Mouse (Mus musculus) CH12.LX (cell line): Measurements from ENCODE around the gene Greb1. TPM values are rescaled to one million over a fixed set of nuclear protein-coding genes. Genes with fewer than 3 reads are reported as not detected.

ENCODE experiments used
- DNase-seq: peaks from one replicate; pipeline ENCODE4 v3.0.0-alpha.2; 2013; ENCODE audit errors: extremely low read depth
- H3K27ac ChIP-seq: 2 replicates; pipeline ENCODE4 v1.5.1; 2012; ENCODE audit warnings: low read depth, mild to moderate bottlenecking, control low read depth, moderate library complexity; ENCODE audit not compliant: insufficient read depth
- H3K27me3 ChIP-seq: replicated peaks from 2 replicates; pipeline ENCODE3; 2012; ENCODE audit warnings: inconsistent platforms
- H3K36me3 ChIP-seq, 2 experiments: replicated peaks in 1 of 2; 2 replicates each; pipeline versions ENCODE3 to v1.6.1; 2012; ENCODE audit warnings: inconsistent platforms in 1 of 2, low read length in 1 of 2, mild to moderate bottlenecking in 1 of 2, mixed read lengths in 1 of 2, moderate library complexity in 1 of 2; ENCODE audit not compliant: control insufficient read depth in 1 of 2, insufficient read depth in 1 of 2
- H3K4me1 ChIP-seq, 2 experiments: 2 replicates each; pipeline ENCODE4 v1.6.1; 2012; ENCODE audit warnings: inconsistent platforms in 1 of 2, moderate library complexity in 1 of 2; ENCODE audit not compliant: insufficient read depth in 2 of 2, control insufficient read depth in 1 of 2
- H3K4me2 ChIP-seq: 2 replicates; pipeline ENCODE4 v1.6.1; 2012; ENCODE audit warnings: low read depth, mild to moderate bottlenecking, control low read depth; ENCODE audit not compliant: poor library complexity, insufficient read depth, severe bottlenecking
- H3K4me3 ChIP-seq, 3 experiments: fragments of 150-350 bp in 1 of 3; sonication (generic) in 1 of 3; replicated peaks in 1 of 3; 2 replicates each; pipeline versions ENCODE3 to v1.5.1; 2011 to 2012; ENCODE audit warnings: low read depth in 2 of 3, low read length in 2 of 3, mild to moderate bottlenecking in 2 of 3, moderate library complexity in 2 of 3, control low read depth in 1 of 3, improper control_type of control experiment in 1 of 3, inconsistent platforms in 1 of 3, mixed read lengths in 1 of 3; ENCODE audit not compliant: poor library complexity in 1 of 3
- H3K79me2 ChIP-seq: replicated peaks from 2 replicates; pipeline ENCODE4 v1.6.1; 2012; ENCODE audit warnings: mild to moderate bottlenecking, moderate library complexity; ENCODE audit not compliant: control insufficient read depth, poor library complexity, insufficient read depth, severe bottlenecking; ENCODE audit errors: extremely low read depth
- H3K9ac ChIP-seq: 2 replicates; pipeline ENCODE4 v1.6.1; 2012; ENCODE audit warnings: low read depth, mild to moderate bottlenecking, control low read depth, moderate library complexity; ENCODE audit not compliant: insufficient read depth
- H3K9me3 ChIP-seq: replicated peaks from 2 replicates; pipeline ENCODE3; 2012; ENCODE audit warnings: low read length, inconsistent platforms, mixed read lengths
- BHLHE40 ChIP-seq: IDR thresholded peaks from 2 replicates; pipeline ENCODE4 v1.6.1; 2011; ENCODE audit warnings: mild to moderate bottlenecking, low read depth, low read length, improper control_type of control experiment
- CHD1 ChIP-seq: IDR thresholded peaks from 2 replicates; pipeline ENCODE4 v1.6.1; 2012; ENCODE audit warnings: low read depth, low read length, improper control_type of control experiment, inconsistent platforms
- E2F4 ChIP-seq: IDR thresholded peaks from 2 replicates; pipeline ENCODE4 v1.6.1; 2011; ENCODE audit warnings: low read depth, low read length, improper control_type of control experiment; ENCODE audit not compliant: insufficient replicate concordance
- EP300 ChIP-seq: IDR thresholded peaks from 2 replicates; pipeline ENCODE4 v1.6.1; 2011; ENCODE audit warnings: low read length, improper control_type of control experiment
- ETS1 ChIP-seq: conservative IDR thresholded peaks from 2 replicates; pipeline ENCODE4 v1.6.1; 2012; ENCODE audit warnings: low read depth, mild to moderate bottlenecking, inconsistent platforms, low read length, improper control_type of control experiment, moderate library complexity
- GABPA ChIP-seq: IDR thresholded peaks from 2 replicates; pipeline ENCODE4 v1.6.1; 2012; ENCODE audit warnings: low read depth, low read length, improper control_type of control experiment, inconsistent platforms; ENCODE audit not compliant: insufficient replicate concordance
- HCFC1 ChIP-seq: IDR thresholded peaks from 2 replicates; pipeline ENCODE4 v1.6.1; 2012; ENCODE audit warnings: low read depth, mild to moderate bottlenecking, inconsistent platforms, low read length, improper control_type of control experiment
- JUND ChIP-seq: conservative IDR thresholded peaks from 2 replicates; pipeline ENCODE4 v1.6.1; 2011; ENCODE audit warnings: low read depth, low read length, improper control_type of control experiment
- KAT2A ChIP-seq: IDR thresholded peaks from 2 replicates; pipeline ENCODE4 v1.6.1; 2012; ENCODE audit warnings: low read length, improper control_type of control experiment, inconsistent platforms; ENCODE audit not compliant: insufficient replicate concordance
- MAFK ChIP-seq: IDR thresholded peaks from 2 replicates; pipeline ENCODE4 v1.6.1; 2011; ENCODE audit warnings: low read length, improper control_type of control experiment; ENCODE audit not compliant: insufficient replicate concordance
- MYC ChIP-seq: IDR thresholded peaks from 2 replicates; pipeline ENCODE4 v1.6.1; 2011; ENCODE audit warnings: low read depth, mild to moderate bottlenecking, improper control_type of control experiment, low read length
- NELFE ChIP-seq: IDR thresholded peaks from 2 replicates; pipeline ENCODE4 v1.6.1; 2011; ENCODE audit warnings: low read depth, low read length, improper control_type of control experiment
- POLR2AphosphoS2 ChIP-seq: IDR thresholded peaks from 2 replicates; pipeline ENCODE4 v1.6.1; 2011; ENCODE audit warnings: low read depth, low read length, improper control_type of control experiment
- RCOR1 ChIP-seq: conservative IDR thresholded peaks from 2 replicates; pipeline ENCODE4 v1.6.1; 2012; ENCODE audit warnings: low read depth, mild to moderate bottlenecking, inconsistent platforms, low read length, improper control_type of control experiment
- SIN3A ChIP-seq: IDR thresholded peaks from 2 replicates; pipeline ENCODE4 v1.6.1; 2012; ENCODE audit warnings: low read length, improper control_type of control experiment, inconsistent platforms
- TBP ChIP-seq: conservative IDR thresholded peaks from 2 replicates; pipeline ENCODE4 v1.6.1; 2011; ENCODE audit warnings: low read depth, low read length, improper control_type of control experiment
- TCF12 ChIP-seq: IDR thresholded peaks from 2 replicates; pipeline ENCODE4 v1.6.1; 2014; ENCODE audit warnings: low read depth, mild to moderate bottlenecking, inconsistent platforms, low read length, improper control_type of control experiment
- dilution Hi-C: fragments of 300-500 bp; cut with MboI; formaldehyde crosslinking; loops from 2 replicates; pipeline ENCODE4 v1.14.3; 2020; ENCODE audit warnings: low sequenced_read_pairs; ENCODE audit not compliant: extremely low pct_unique_long_range_greater_than_20kb, extremely low pct_ligation_motif_present
- in situ Hi-C: fragments of 300-500 bp; cut with MboI; formaldehyde crosslinking; loops from 3 replicates; pipeline ENCODE4 v1.14.3; 2019; ENCODE audit warnings: low sequenced_read_pairs, low pct_ligation_motif_present, low pct_unique_long_range_greater_than_20kb, mixed read lengths
- polyA plus RNA-seq: library from polyadenylated mRNA; unstranded; fragments of >175 nt; gene quantifications from 2 replicates; pipeline ENCODE4 v1.2.1, GENCODE M21; 2012; ENCODE audit warnings: low read depth; ENCODE audit not compliant: insufficient read length
- total RNA-seq, 2 experiments: library from RNA; depleted of rRNA; stranded (reverse); fragments of 300-350 nt in 1 of 2; fragments of >200 nt in 1 of 2; gene quantifications; 2 replicates each; pipeline ENCODE4 v1.2.3; 2012 to 2014

Greb1 gene
- total and polyA plus RNA-seq, 3 experiments = not detected

- dilution Hi-C loops = no loop called here
- DNase-seq = no peak
- Histone ChIP-seq H3K36me3 (no peaks in the 10 kb centered on the region), H3K27ac (no peak overlapping the region), H3K27me3 (no peaks in the 10 kb centered on the region), H3K4me1 (peaks cover 0 to 3% of the 10 kb centered on the region in 2 experiments; a peak in 1 of 4 replicates), H3K9me3 (no peaks in the 10 kb centered on the region), H3K4me2 (no peak overlapping the region), H3K79me2 (no peaks in the 10 kb centered on the region), H3K4me3 (no peak overlapping the region), H3K9ac (no peak overlapping the region)
- TF ChIP-seq ETS1 (no peak), MYC (no peak), TCF12 (no peak), MAFK (no peak), TBP (no peak)
- in situ Hi-C loops = no loop called here
Observed at GRCm38 (mm10) chr12:16694783-16695182, 105.9 kb downstream of the Greb1 start.

DNA sequence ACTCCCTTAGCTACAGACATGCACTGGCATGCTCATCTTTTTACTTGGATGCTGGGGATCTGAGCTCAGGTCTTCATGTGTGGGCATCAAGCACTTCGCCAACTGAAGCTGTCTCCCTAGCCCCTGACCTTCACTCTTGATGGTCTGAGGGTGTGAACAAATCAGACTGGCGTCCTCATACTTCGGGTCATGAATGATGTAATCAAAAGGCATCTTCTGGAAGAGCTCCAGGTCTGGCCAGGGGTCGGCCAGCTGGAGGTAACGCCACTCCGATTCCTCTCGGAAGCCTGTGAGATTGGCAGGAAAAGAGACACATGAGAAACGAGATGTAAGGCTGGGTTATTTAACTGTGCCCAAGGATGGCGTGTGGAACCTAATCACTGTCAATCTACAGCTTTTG is 110.1 kb downstream of the Greb1 start:
- Histone ChIP-seq H3K4me1 (no peaks in the 10 kb centered on the region), H3K79me2 (no peaks in the 10 kb centered on the region), H3K4me2 (no peak overlapping the region), H3K36me3 (no peaks in the 10 kb centered on the region), H3K9ac (no peak overlapping the region), H3K9me3 (no peaks in the 10 kb centered on the region), H3K27me3 (peaks cover 2% of the 10 kb centered on the region), H3K27ac (no peak overlapping the region), H3K4me3 (no peak overlapping the region)
- TF ChIP-seq KAT2A (no peak), NELFE (no peak), BHLHE40 (no peak), GABPA (no peak), TBP (no peak), POLR2AphosphoS2 (no peak), ETS1 (no peak), HCFC1 (no peak), MYC (no peak), E2F4 (no peak), EP300 (no peak), RCOR1 (no peak), JUND (no peak), CHD1 (no peak), SIN3A (no peak)
- no peak for DNase-seq
- dilution Hi-C loops (no loop called here), in situ Hi-C loops (no loop called here)
